Mouse (Mus musculus) layer of hippocampus, adult 2 months (tissue): ENCODE results near the gene Nat8f2. TPM values are rescaled to one million over a fixed set of nuclear protein-coding genes. Genes with fewer than 3 reads are reported as not detected.

Source experiments
- DNase-seq, 2 experiments: peaks; one replicate each; pipeline ENCODE4 v3.0.0; 2022; ENCODE audit warnings: low spot score in 2 of 2
- H3K27ac ChIP-seq: fragments of 200-600 bp; 2 replicates; pipeline ENCODE4 v1.8.1; 2022
- H3K4me3 ChIP-seq: fragments of 200-600 bp; 2 replicates; pipeline ENCODE4 v1.8.1; 2022; ENCODE audit warnings: mild to moderate bottlenecking
- CTCF ChIP-seq: fragments of 200-600 bp; conservative IDR thresholded peaks from 2 replicates; pipeline ENCODE4 v1.8.1; 2022; ENCODE audit warnings: antibody characterized with exemption, mild to moderate bottlenecking, moderate library complexity
- total RNA-seq, 2 experiments: library from RNA; stranded (reverse); gene quantifications; 2 replicates each; pipeline ENCODE4 v1.2.3; 2021

Nat8f2 gene
- total RNA-seq, 2 experiments from 2014 or later: 2.6 to 3.0 TPM

DNA sequence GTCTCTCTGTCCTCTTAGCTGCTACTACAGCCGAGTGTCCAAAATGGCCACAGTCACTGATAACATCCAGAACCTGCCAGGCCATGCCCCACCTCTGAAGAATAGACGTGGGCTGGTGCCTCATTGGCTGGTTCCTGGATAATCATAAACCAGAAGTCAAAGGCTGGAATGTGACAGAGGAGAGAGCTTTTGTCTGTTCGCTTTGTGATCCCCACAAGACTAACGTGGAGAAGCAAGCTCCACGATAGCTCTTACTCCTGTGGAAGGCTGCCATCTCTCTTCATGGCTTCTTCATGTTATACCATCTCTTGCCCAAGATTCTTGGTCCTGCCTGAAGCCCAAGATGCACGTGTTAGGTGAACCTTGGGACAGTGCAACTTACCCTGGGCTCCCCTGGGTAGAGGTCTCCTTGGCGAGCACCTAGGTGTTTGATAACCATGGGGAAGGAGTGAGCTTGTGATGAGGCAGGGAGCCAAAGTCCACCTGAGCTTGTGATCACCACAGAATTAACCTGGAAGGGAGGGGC is 37.1 kb downstream of the Nat8f2 start, which contains the start of gene Nat8:
Nat8 (minus strand) TSS at position 287 of the 526 bp plus-strand sequence.
- TF ChIP-seq CTCF: no peak
- no peak within 1 kb of the TSS for H3K4me3 ChIP-seq
- no peak within 1 kb of the TSS for H3K27ac ChIP-seq
- no peak for DNase-seq

GRCm38 (mm10) chr6:85829462-85829861 is 39.5 kb downstream of the Nat8f2 start:
- no peak for TF ChIP-seq CTCF
- no peak overlapping the region for H3K27ac ChIP-seq
- no peak overlapping the region for H3K4me3 ChIP-seq
- no peak for DNase-seq

DNA sequence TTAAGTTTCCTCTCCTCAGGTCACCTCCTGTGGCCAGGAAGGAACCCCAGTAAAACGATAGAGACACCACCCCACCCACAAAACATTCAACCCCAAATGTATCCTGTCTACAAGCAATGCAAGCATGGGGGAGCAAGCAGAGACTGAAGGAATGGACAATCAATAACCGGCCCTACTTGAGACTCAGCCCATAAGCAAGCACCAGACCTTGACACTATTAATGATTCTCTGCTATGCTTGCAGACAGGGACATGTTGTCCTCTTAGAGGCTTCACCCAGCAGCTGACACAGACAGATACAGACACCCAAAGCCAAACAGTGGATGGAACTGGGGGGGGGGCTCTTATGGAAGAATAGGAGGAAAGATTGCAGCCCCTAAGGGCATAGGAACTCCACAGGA is 43.1 kb downstream of the Nat8f2 start:
- no peak overlapping the region for H3K27ac ChIP-seq
- no peak for TF ChIP-seq CTCF
- DNase-seq: no peak
- no peak overlapping the region for H3K4me3 ChIP-seq

GRCm38 (mm10) chr6:85823382-85824090 is 45.4 kb downstream of the Nat8f2 start:
- no peak overlapping the region for H3K4me3 ChIP-seq
- no peak overlapping the region for H3K27ac ChIP-seq
- no peak for DNase-seq
- no peak for TF ChIP-seq CTCF

DNA sequence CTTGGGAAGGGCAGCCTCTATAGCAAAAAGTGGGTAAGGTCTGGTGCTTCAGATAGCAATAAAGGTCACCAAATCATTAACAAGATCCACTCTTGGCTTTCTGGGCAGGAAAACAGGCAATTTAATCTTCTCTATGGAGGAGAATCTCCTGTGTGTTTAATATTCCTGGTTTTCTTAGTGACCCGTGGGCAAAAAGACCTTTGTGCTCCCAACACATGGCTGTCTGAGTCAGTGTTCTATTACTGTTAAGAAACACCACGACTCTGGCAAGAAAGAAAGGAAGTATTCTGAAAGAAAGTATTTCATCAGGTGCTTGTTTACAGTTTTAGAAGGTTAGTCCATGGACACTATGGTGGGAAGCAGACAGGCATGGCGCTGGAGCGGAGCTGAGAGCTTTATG is 46.7 kb downstream of the Nat8f2 start:
- TF ChIP-seq CTCF: no peak
- no peak overlapping the region for H3K4me3 ChIP-seq
- H3K27ac ChIP-seq: no peak overlapping the region
- no peak for DNase-seq

DNA sequence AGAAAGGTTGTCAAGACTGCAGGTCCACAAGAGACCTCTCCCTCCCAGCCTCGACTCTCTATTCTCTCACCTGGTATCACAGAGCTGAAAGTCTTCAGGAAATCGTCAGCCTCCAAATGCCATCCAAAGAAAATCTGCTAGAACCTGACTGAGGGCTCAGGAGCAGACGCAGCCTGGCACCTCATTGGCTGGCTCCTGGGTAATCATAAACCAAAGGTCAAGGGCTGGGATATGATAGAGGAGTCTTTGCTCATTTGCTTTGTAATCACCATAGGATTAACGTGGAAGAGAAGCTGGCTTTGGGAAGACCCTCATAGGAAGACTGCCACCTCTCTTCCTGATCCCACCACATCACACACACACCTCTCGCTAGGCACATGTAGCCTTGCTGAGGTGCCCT is 48.1 kb downstream of the Nat8f2 start, which contains the start of the genes Nat8f6 and Nat8f5:
Nat8f6 (minus strand) TSS at position 118 of the 400 bp plus-strand sequence.
Nat8f5 (minus strand) TSS at position 136 of the 400 bp plus-strand sequence.
- Histone ChIP-seq H3K27ac (no peak within 1 kb of the TSS), H3K4me3 (no peak within 1 kb of the TSS)
- no peak for DNase-seq
- TF ChIP-seq CTCF: no peak

- DNase-seq: no peak
- H3K4me3 ChIP-seq: no peak overlapping the region
- no peak for TF ChIP-seq CTCF
- H3K27ac ChIP-seq: no peak overlapping the region
These were observed 50.6 kb downstream of the Nat8f2 start for GRCm38 (mm10) chr6:85818338-85818737.

Other genes starting within 250 kb of the Nat8f2 start
- 1 to 10 TPM; 3.7 to 4.8 TPM for gene Nat8f7, start 156.0 kb downstream of the Nat8f2 start, total RNA-seq
- gene Nat8f3, start 103.4 kb downstream of the Nat8f2 start, total RNA-seq: 1 to 10 TPM; 1.2 to 3.0 TPM
- 1 to 10 TPM in 1 of 2 experiments, under 1 TPM in 1; 0.88 to 1.7 TPM for gene Nat8f6, start 48.2 kb downstream of the Nat8f2 start, total RNA-seq
- gene Nat8f5, start 48.2 kb downstream of the Nat8f2 start, total RNA-seq: 1 to 10 TPM; 5.6 to 6.8 TPM
- 1 to 10 TPM; 4.6 TPM for gene Nat8, start 37.1 kb downstream of the Nat8f2 start, total RNA-seq
- gene Nat8f4, start 35.7 kb upstream of the Nat8f2 start, total RNA-seq: 1 to 10 TPM; 7.7 to 7.9 TPM
- gene Tprkb, start 42.7 kb upstream of the Nat8f2 start, total RNA-seq: 10 to 100 TPM; 80.4 to 90.2 TPM
- 10 to 100 TPM; 30.2 to 31.2 TPM for gene Nat8f1, start 46.5 kb upstream of the Nat8f2 start, total RNA-seq
- gene Dusp11, start 92.5 kb upstream of the Nat8f2 start, total RNA-seq: 10 to 100 TPM; 77.9 to 85.5 TPM
- not detected for gene Figla, start 147.0 kb upstream of the Nat8f2 start, total RNA-seq
- gene Add2, start 159.5 kb upstream of the Nat8f2 start, total RNA-seq: 100 to 1,000 TPM; 277 to 286 TPM